Mouse (Mus musculus): ENCODE results near the gene Mmd.

Gene Mmd

GRCm38 (mm10) chr11:90249025-90249650 lies at the start of gene Mmd:
Gene Mmd (plus strand): TSS chr11:90249456.
- peak; percentile 99 for DNase-seq (ENCODE audit: low spot score in 2 of 2)

DNA sequence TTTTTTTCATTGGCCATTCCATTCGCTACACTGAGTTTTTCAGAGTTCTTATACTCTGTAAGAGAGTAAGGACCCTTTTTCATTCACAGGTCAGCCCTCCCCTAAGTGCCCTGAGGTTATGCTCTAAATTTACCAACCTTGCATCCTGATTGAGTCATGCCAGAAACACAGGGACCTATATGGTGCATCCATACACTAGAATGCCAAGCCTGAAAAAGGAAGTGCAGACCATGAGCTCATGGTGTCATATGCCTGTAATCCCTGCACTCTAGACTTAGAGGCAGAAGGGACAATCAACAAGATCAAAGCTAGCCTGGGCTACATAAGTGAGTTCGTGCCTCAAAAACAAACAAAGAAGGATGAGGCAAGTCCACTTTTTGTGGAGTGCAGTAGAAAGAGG lies 48.4 kb upstream of the Mmd start:
- no peak for DNase-seq (ENCODE audit: low spot score in 2 of 2)

GRCm38 (mm10) chr11:90214246-90214645 lies 35.0 kb upstream of the Mmd start:
- no peak for DNase-seq (ENCODE audit: low spot score in 2 of 2)

DNA sequence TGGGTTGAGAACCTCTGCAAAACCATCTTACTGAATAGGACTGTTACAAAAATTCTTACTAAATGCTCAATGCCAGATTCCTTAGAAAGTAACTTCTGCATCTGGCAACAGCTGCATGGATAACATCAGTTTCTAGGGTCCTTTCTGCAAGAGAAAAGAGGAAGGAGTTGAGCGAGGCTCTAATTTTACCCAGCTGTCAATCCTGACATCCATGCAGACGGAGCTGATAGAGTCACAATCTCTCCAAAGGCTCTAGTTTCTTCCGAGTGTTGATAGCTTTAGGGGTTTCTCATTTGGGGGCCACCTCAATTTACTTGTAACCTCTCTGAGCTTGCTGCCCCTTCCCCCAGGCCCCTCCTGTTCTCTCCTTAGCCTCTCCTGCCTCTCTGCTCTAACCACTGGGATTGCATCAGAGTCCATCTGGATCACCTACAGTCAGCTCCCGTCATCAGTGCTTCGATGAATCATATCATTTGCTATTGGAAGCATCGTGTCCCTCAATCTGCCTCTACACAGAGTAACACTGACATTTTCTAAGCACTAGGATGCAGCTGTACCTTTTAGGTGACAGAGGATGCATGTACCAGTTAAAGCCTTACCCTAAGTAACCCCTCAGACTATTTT lies 29.1 kb upstream of the Mmd start:
- no peak for DNase-seq (ENCODE audit: low spot score in 2 of 2)

GRCm38 (mm10) chr11:90220750-90221149 lies 28.5 kb upstream of the Mmd start:
- no peak for DNase-seq (ENCODE audit: low spot score in 2 of 2)

DNA sequence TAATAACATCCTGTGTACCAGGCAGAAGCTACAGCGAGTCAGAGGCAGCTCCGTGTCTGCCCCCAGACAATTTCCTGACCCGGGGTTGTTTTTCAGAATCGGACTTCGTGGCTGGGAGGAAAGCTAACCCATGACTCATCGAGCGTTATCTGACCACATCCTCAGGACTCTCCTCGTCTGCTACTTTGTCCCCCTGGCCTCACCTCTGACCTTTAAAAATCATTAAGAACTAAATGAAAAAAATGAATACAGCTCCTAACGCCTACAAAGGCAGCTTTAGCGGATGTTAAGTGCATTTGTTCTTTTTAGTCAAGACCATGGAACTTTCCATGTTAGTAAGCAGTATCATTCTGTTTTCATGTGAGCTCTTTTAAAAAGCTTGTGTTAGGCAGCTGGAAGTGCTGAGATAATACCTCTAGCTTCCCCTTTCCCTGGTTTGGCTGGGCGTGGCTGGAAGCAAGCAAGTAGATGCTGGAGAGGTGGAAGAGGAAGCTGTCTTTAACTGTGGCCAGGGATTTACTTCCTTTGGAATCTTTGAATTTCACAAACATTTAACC lies 24.3 kb upstream of the Mmd start:
- DNase-seq (ENCODE audit: low spot score in 2 of 2), result no peak

DNA sequence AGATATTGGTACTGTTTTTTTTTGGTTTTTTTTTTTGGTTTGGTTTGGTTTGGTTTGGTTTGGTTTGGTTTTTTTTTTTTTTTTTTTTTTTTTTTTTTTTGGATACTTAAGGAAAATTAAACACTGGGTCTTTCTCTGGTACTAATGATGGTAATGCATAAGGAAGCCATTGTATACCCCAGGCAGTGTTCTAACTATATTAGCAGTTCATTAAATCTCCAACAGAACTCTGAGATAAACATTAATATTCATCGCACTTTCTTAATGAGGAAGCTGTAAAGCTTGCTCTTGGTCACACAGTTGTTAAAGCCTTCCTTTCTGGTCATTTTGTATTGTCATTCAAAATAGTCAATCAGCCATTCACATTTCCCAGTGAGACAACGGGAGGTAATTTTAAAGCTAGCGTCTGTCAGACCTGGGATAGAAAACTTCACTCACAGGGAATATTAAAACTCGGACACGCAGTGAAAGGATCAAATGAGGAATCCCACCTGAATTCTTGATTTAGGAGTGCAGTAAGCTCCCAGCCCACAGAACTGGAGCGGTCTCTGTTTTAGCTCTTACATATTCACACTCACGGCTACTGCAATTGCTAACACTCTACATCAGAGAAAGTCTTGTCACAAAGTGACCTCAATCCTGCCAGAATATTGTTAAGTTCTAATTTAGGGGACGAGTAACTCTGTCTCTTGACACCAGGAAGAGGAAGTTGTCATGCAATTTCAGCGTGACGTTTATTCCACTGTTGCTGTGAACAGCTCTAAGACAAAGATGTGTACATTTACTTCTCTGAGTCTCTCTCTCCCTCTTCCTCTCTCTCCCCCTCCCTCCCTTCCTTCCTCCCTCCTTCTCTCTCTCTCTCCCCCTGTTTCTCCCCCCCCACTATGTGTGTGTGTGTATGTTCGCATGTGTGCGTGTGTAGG lies 22.0 kb upstream of the Mmd start:
- DNase-seq (ENCODE audit: low spot score in 2 of 2), result no peak

GRCm38 (mm10) chr11:90228251-90228949 lies 20.9 kb upstream of the Mmd start:
- no peak for DNase-seq (ENCODE audit: low spot score in 2 of 2)

DNA sequence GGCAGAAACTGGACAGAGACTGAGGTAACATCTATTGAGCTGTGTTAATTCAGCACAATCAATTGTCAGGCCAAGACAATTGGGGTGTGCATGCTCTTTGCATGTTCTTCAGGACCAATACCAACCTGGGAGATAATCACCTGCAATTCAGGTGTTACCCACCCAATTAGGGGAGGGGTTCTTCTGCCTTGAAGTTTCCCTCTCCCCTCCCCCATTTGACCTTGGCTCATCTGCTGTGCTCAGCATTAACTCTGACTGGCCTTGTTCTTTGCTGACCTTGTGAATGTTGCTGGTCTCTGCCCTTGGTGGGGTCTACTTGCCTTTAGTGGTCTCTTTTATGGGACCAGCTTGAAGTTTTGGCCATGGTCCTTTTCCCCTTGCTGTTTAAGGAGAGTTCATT lies 19.5 kb upstream of the Mmd start:
- no peak for DNase-seq (ENCODE audit: low spot score in 2 of 2)

DNA sequence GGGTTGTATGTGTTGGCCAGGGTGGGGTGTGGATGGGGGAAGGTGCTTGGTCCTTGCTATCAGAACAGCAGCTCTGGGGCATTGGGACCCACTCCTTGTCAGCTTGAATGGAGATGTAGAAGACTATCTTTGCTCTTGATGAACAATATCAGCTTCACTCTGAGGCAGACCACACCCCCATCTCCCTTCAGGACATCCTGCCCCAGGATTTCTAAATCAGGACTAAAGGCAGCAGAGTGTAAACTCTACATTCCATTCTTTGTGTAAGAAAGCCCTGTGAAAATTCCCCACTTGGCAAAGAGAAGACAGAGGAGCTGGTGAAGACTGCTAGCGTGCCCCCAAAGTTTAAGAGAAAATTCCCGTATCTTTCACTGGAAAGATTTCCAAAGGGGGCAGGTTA lies 18.6 kb upstream of the Mmd start:
- DNase-seq (ENCODE audit: low spot score in 2 of 2), result no peak

- DNase-seq (ENCODE audit: low spot score in 2 of 2), result no peak
Measured at GRCm38 (mm10) chr11:90231631-90232030, 17.6 kb upstream of the Mmd start.

GRCm38 (mm10) chr11:90232685-90233084 lies 16.6 kb upstream of the Mmd start:
- peak in 1 of 2 experiments; percentile 39 for DNase-seq (ENCODE audit: low spot score in 2 of 2)

DNA sequence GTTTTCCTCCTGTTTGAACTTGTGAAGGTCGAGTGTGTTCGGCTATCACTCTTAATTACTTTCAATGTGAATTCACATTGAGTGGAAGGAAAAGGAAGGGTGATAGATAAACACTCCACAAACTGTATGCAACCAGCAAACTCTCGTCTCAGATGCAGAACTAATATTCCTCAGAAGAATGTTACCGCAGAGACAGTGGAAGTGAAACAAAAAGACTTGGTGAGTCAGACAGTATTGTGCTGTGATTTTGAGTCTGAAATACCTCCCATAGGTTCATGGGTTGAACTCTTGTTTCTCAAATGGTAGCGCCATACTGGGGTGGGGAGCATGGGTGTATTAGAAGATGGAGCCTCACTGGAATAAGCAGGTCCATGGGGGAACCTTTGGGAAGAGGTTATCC lies 14.0 kb upstream of the Mmd start:
- DNase-seq (ENCODE audit: low spot score in 2 of 2), result no peak

DNA sequence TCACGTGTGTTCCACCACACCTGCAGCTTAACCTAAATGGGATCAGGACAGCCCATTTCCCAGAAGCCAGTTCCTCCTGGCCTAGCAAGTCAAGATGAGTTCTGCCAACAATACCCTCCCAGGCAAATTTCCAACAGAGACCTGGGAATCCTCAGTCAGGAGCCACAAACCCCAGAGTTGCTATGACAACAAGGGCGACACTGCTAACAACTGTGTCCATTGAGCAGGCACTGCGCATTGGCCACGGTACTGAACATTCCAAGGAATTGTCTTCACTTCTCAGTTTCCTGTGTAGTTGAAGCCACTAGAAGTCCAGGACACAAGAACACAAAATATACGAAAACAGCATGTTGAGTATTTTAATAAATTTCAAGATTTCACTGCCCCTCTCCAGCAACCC lies 11.6 kb upstream of the Mmd start:
- DNase-seq (ENCODE audit: low spot score in 2 of 2), result no peak

DNA sequence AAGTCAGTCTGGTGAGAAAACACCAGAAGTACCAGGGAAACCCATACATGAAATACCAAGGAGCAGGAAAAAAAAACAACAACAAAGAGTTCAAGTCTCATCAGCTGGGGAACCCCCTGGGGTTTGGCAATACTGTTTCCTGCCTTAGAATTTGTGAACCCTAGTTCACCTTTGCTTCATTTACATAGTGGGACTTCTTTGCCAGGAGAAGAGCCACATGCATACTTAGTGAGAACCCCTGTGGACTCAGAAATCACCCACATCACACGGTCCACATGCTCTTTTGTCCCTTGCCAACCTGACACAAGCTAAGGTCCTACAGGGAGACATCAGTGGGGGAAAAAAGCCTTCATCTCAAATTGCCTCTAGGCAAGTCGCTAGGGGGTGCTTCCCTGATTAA lies 10.6 kb upstream of the Mmd start:
- no peak for DNase-seq (ENCODE audit: low spot score in 2 of 2)

DNA sequence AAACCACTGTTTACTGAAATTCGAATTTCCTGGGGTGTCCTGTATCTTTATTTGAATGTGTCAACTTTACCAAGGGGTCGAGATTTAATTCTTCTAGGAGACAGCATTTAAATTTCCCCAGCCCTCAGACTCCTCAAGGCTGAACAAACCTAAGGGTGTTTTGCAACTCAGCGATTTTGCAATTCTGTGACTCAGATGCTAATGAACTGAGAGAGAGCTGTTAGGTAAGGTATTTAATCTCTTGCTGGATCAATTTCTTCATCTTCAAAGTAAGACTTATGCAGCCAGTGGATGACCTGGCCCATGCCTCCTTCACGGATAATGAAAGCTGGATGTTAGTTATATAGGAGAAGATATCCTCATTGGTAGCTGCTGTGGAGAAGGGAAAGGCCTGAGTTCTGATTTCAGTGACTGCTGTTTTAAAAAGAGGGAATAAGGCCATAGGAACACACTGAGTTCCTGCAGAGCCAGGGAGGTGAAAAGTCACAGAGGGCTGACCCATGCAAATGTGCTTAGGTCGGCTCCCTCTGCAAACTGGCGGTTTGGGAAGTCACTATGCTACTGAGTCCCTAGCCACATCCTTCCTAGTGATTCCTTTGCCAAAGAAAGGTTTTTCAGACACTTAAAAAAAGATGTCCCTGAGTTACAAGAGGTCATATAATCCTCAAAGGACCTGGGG lies 8.5 kb upstream of the Mmd start:
- DNase-seq (ENCODE audit: low spot score in 2 of 2), result no peak

- DNase-seq (ENCODE audit: low spot score in 2 of 2), result no peak
Measured at GRCm38 (mm10) chr11:90241874-90242273, 7.4 kb upstream of the Mmd start.

DNA sequence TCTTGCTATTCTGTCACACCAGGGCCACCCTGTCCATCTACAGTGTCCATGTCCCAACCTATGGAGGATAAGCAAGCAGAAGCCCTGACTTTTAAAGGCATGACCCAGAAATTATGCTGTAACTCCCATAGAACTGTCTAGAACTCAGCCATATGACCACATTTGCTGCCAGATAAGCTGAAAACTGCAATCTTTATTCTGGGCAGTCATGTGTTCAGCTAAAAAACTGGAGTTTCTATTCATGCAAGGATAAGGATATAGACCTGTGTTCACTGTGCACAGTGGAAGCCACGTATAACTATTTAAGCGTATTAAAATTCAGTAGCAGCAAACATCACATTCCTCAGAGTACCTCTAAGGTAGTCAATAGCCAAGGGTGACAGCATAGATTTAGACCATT lies 6.0 kb upstream of the Mmd start:
- no peak for DNase-seq (ENCODE audit: low spot score in 2 of 2)

GRCm38 (mm10) chr11:90245630-90246029 lies 3.6 kb upstream of the Mmd start:
- no peak for DNase-seq (ENCODE audit: low spot score in 2 of 2)

GRCm38 (mm10) chr11:90246676-90247075 lies 2.6 kb upstream of the Mmd start:
- no peak for DNase-seq (ENCODE audit: low spot score in 2 of 2)

DNA sequence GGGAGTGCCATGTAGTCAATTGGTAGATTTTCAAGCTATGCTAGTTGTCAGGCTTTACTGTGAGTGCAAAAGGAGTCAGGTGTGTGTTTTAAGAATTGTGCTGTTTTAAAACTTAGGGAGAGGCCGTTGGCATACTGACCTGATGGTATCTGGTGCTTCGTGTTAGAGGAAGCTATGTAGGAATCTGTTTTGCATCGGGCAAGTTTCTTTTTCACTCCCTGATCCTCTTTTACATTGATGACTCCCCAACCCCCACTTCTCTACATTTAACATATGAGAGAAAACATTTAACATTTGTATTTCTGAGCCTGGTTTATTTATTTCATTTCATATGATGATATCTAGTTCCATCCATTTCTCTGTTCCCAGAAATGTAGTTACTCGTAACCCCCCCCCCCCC lies 1.5 kb upstream of the Mmd start:
- DNase-seq (ENCODE audit: low spot score in 2 of 2), result no peak

All from right cerebral cortex, postnatal 10 days (tissue).